Mouse (Mus musculus) megakaryocyte, embryonic 14.5 days (primary cell): ENCODE measurements around the gene Xkrx.

ENCODE experiments used
- FLI1 ChIP-seq: IDR thresholded peaks from 2 replicates; pipeline ENCODE4 v1.6.1; 2012; ENCODE audit warnings: low read length, inconsistent platforms, mixed read lengths
- GATA1 ChIP-seq: IDR thresholded peaks from 3 replicates; pipeline ENCODE4 v1.6.1; 2012; ENCODE audit warnings: mixed read lengths, low read length, inconsistent platforms, borderline replicate concordance

- TF ChIP-seq GATA1 (no peak), FLI1 (no peak)
These were observed 49.3 kb upstream of the Xkrx start for GRCm38 (mm10) chrX:134211151-134211642.
